Mouse (Mus musculus): ENCODE results near the gene Lpar2. TPM values are rescaled to one million over a fixed set of nuclear protein-coding genes. Genes with fewer than 3 reads are reported as not detected.

The Lpar2 gene
- total RNA-seq (2021) = 1.7 and 2.1 TPM in 2 replicates
- long read RNA-seq = 0 reads

GRCm38 (mm10) chr8:69822386-69823191 lies at the start of gene Lpar2:
TSS of gene Lpar2 (plus strand) at chr8:69822429.
- DNase-seq = peak; percentile 70

- DNase-seq = peak; percentile 82
These were observed 47.6 kb upstream of the Lpar2 start, which contains the start of gene Gm20422 for GRCm38 (mm10) chr8:69774503-69775148. TSS of gene Gm20422 (minus strand) at chr8:69774886.

GRCm38 (mm10) chr8:69775149-69775534 lies 47.1 kb upstream of the Lpar2 start:
- no peak for DNase-seq

GRCm38 (mm10) chr8:69777111-69777510 lies 45.1 kb upstream of the Lpar2 start:
- DNase-seq = no peak

- DNase-seq = no peak
These were observed 33.1 kb upstream of the Lpar2 start for GRCm38 (mm10) chr8:69789105-69789504.

- no peak for DNase-seq
These were observed 32.5 kb upstream of the Lpar2 start for GRCm38 (mm10) chr8:69789731-69790130.

- no peak for DNase-seq
These were observed 31.9 kb upstream of the Lpar2 start for GRCm38 (mm10) chr8:69790364-69790763.

- peak; percentile 86 for DNase-seq
These were observed 31.4 kb upstream of the Lpar2 start, which contains the start of the genes Atp13a1 and Zfp866 for GRCm38 (mm10) chr8:69790773-69791367. TSS of gene Atp13a1 (plus strand) at chr8:69791163. TSS of gene Zfp866 (minus strand) at chr8:69791178.

- DNase-seq = peak; percentile 36
These were observed 30.7 kb upstream of the Lpar2 start for GRCm38 (mm10) chr8:69791415-69792068.

GRCm38 (mm10) chr8:69793666-69794065 lies 28.6 kb upstream of the Lpar2 start:
- DNase-seq = no peak

GRCm38 (mm10) chr8:69794096-69794495 lies 28.1 kb upstream of the Lpar2 start:
- DNase-seq = no peak

GRCm38 (mm10) chr8:69794901-69795300 lies 27.3 kb upstream of the Lpar2 start:
- DNase-seq = no peak

- DNase-seq = no peak
These were observed 25.4 kb upstream of the Lpar2 start for GRCm38 (mm10) chr8:69796721-69797345.

GRCm38 (mm10) chr8:69797661-69798060 lies 24.6 kb upstream of the Lpar2 start:
- DNase-seq = no peak

GRCm38 (mm10) chr8:69799261-69799660 lies 23.0 kb upstream of the Lpar2 start:
- DNase-seq = no peak

GRCm38 (mm10) chr8:69799946-69800345 lies 22.3 kb upstream of the Lpar2 start:
- DNase-seq = no peak

GRCm38 (mm10) chr8:69801796-69802195 lies 20.4 kb upstream of the Lpar2 start:
- DNase-seq = no peak

GRCm38 (mm10) chr8:69802216-69802615 lies 20.0 kb upstream of the Lpar2 start:
- no peak for DNase-seq

GRCm38 (mm10) chr8:69803366-69803765 lies 18.9 kb upstream of the Lpar2 start:
- no peak for DNase-seq

- no peak for DNase-seq
These were observed 17.7 kb upstream of the Lpar2 start for GRCm38 (mm10) chr8:69804537-69804936.

- no peak for DNase-seq
These were observed 17.1 kb upstream of the Lpar2 start for GRCm38 (mm10) chr8:69805086-69805485.

- DNase-seq = no peak
These were observed 16.7 kb upstream of the Lpar2 start for GRCm38 (mm10) chr8:69805491-69805890.
